ENCODE assay signal across 10 mouse cellular contexts in genomic region chr1:33672514-33672913, GRCm38 (mm10). TPM values are rescaled to one million over a fixed set of nuclear protein-coding genes. Genes with fewer than 3 reads are reported as not detected.
A peak's percentile ranks its signal among the peaks of the same experiment; 100 is the strongest.
DNase-seq lines count a peak whose midpoint lies in the region; ATAC-seq and TF ChIP-seq lines count a peak whose summit lies in the region.
"Had no signal": no experiment of that assay in that cellular context is flagged by ENCODE, and none has a peak within 500 bp of the region (broad histone marks: within the 10 kb centered on the region; RNA-seq: fewer than 3 reads in every experiment).

No protein-coding gene starts in this region.

- no peak overlapping the region for H3K4me3 ChIP-seq in forebrain, postnatal 0 days (ENCODE audit: low read depth, low read length)
- H3K4me3 ChIP-seq in forebrain, embryonic 10.5 days = no peak overlapping the region
- no peak overlapping the region for H3K4me3 ChIP-seq in midbrain, embryonic 11.5 days (ENCODE audit: low read depth, low read length)
- no peak overlapping the region for H3K4me3 ChIP-seq in midbrain, embryonic 16.5 days (ENCODE audit: low read depth, low read length)
- H3K4me3 ChIP-seq: hindbrain, embryonic 15.5 days; neural tube, embryonic 13.5 days had no signal

- H3K4me2 ChIP-seq in forebrain, postnatal 0 days (ENCODE audit: low read depth) = no peak overlapping the region
- H3K4me2 ChIP-seq in midbrain, embryonic 11.5 days = no peak overlapping the region
- H3K4me2 ChIP-seq in midbrain, embryonic 16.5 days (ENCODE audit: low read length) = no peak overlapping the region
- H3K4me2 ChIP-seq: hindbrain, embryonic 15.5 days; neural tube, embryonic 13.5 days had no signal

- no peaks in the 10 kb centered on the region for H3K4me1 ChIP-seq in forebrain, postnatal 0 days (ENCODE audit: insufficient read depth)
- H3K4me1 ChIP-seq in forebrain, embryonic 10.5 days = peaks cover 16% of the 10 kb centered on the region
- peaks cover 3% of the 10 kb centered on the region; the same call in 1 of the 2 replicates for H3K4me1 ChIP-seq in midbrain, embryonic 11.5 days (ENCODE audit: control insufficient read depth, insufficient read depth, low read length)
- 0 out of 2 replicates have a peak, but pooled peaks cover 6% of the 10 kb centered on the region for H3K4me1 ChIP-seq in midbrain, embryonic 16.5 days (ENCODE audit: control insufficient read depth, insufficient read depth, low read length)

- H3K27me3 ChIP-seq in forebrain, postnatal 0 days (ENCODE audit: insufficient read depth, low read length) = no peaks in the 10 kb centered on the region
- H3K27me3 ChIP-seq in forebrain, embryonic 10.5 days (ENCODE audit: poor library complexity, severe bottlenecking) = no peaks in the 10 kb centered on the region
- no peaks in the 10 kb centered on the region for H3K27me3 ChIP-seq in midbrain, embryonic 11.5 days (ENCODE audit: control insufficient read depth, insufficient read depth, low read length)
- H3K27me3 ChIP-seq in midbrain, embryonic 16.5 days (ENCODE audit: control insufficient read depth, insufficient read depth, low read depth, low read length) = no peaks in the 10 kb centered on the region
- H3K27me3 ChIP-seq: hindbrain, embryonic 15.5 days; neural tube, embryonic 13.5 days had no signal

- intact Hi-C loops in left cerebral cortex, postnatal 14 days (cut with DNase I) = loop anchor here (5.0 kb wide), 1 partner anchor 50 kb away; no protein-coding TSS in a partner anchor

- H3K27ac ChIP-seq in forebrain, postnatal 0 days (ENCODE audit: low read depth, low read length) = no peak overlapping the region
- no peak overlapping the region for H3K27ac ChIP-seq in forebrain, embryonic 10.5 days
- no peak overlapping the region for H3K27ac ChIP-seq in midbrain, embryonic 11.5 days (ENCODE audit: low read depth, low read length)
- no peak overlapping the region for H3K27ac ChIP-seq in midbrain, embryonic 16.5 days (ENCODE audit: low read length)
- H3K27ac ChIP-seq: hindbrain, embryonic 15.5 days; neural tube, embryonic 13.5 days had no signal

- H3K36me3 ChIP-seq in forebrain, postnatal 0 days (ENCODE audit: insufficient read depth) = no peaks in the 10 kb centered on the region
- peaks cover 8% of the 10 kb centered on the region for H3K36me3 ChIP-seq in forebrain, embryonic 10.5 days (replicated peaks)
- H3K36me3 ChIP-seq in midbrain, embryonic 11.5 days (ENCODE audit: control insufficient read depth, insufficient read depth, low read length) = no peaks in the 10 kb centered on the region
- H3K36me3 ChIP-seq in midbrain, embryonic 16.5 days (ENCODE audit: control insufficient read depth, insufficient read depth, low read length) = no peaks in the 10 kb centered on the region
- H3K36me3 ChIP-seq: hindbrain, embryonic 15.5 days; neural tube, embryonic 13.5 days had no signal

- no peak overlapping the region for H3K9ac ChIP-seq in forebrain, postnatal 0 days
- H3K9ac ChIP-seq in midbrain, embryonic 11.5 days (ENCODE audit: low read length) = no peak overlapping the region
- no peak overlapping the region for H3K9ac ChIP-seq in midbrain, embryonic 16.5 days (ENCODE audit: low read depth, low read length)
- H3K9ac ChIP-seq: hindbrain, embryonic 15.5 days; neural tube, embryonic 13.5 days had no signal

- no peak for ATAC-seq in forebrain, postnatal 0 days
- ATAC-seq in midbrain, embryonic 11.5 days (ENCODE audit: low FRiP score) = no peak
- no peak for ATAC-seq in midbrain, embryonic 16.5 days

- DNase-seq in forebrain, postnatal 0 days = peak; percentile 70
- no peak for DNase-seq in forebrain, embryonic 10.5 days (ENCODE audit: extremely low spot score, low spot score)
- DNase-seq in midbrain, embryonic 11.5 days (ENCODE audit: low spot score, missing footprints) = peak; percentile 87
- DNase-seq in cerebellum, postnatal 25 days = peak; percentile 40 to 71
- DNase-seq in left cerebral cortex, postnatal 14 days (ENCODE audit: low spot score in 2 of 2) = peak; percentile 54 to 56
- DNase-seq in retina, embryonic 14.5 days (ENCODE audit: low spot score) = peak; percentile 70
- no peak for DNase-seq in c-Kit-positive CD71-positive TER-119-positive erythroid progenitor cells, embryonic 14.5 days (ENCODE audit: low spot score)

- TF ChIP-seq CTCF in forebrain, postnatal 0 days (IDR thresholded peaks at IDR 0.05; ENCODE audit: low read depth) = peak; percentile 68

- WGBS in forebrain, postnatal 0 days = 29% methylated on average over 3 of the region's 3 CpGs
- 19% methylated on average over 3 of the region's 3 CpGs for WGBS in forebrain, embryonic 10.5 days
- 27% methylated on average over 3 of the region's 3 CpGs for WGBS in midbrain, embryonic 11.5 days
- WGBS in midbrain, embryonic 16.5 days = 22% methylated on average over 3 of the region's 3 CpGs

- no peaks in the 10 kb centered on the region for H3K9me3 ChIP-seq in forebrain, postnatal 0 days (ENCODE audit: low read length)
- no peaks in the 10 kb centered on the region for H3K9me3 ChIP-seq in forebrain, embryonic 10.5 days
- H3K9me3 ChIP-seq in midbrain, embryonic 11.5 days (ENCODE audit: control insufficient read depth, low read length) = no peaks in the 10 kb centered on the region
- no peaks in the 10 kb centered on the region for H3K9me3 ChIP-seq in midbrain, embryonic 16.5 days (replicated peaks; ENCODE audit: control insufficient read depth, low read length, poor library complexity, severe bottlenecking)
- H3K9me3 ChIP-seq: hindbrain, embryonic 15.5 days; neural tube, embryonic 13.5 days had no signal

RNA-seq across cellular contexts. Expression of gene Prim2, which starts 2.9 kb away (rescaled TPM):
- total RNA-seq in forebrain, postnatal 0 days (2014; rRNA removed) = 26.9 and 33.4 TPM in 2 replicates
- polyA plus RNA-seq in forebrain, postnatal 0 days (2015; fragmentation: Nextera tagmentation; extraction: Ambion mirVana) = 17.8 and 18.3 TPM in 2 replicates
- 61.3 and 61.5 TPM in 2 replicates for polyA plus RNA-seq in forebrain, embryonic 10.5 days (2016; fragmentation: Nextera tagmentation; extraction: Ambion mirVana)
- polyA plus RNA-seq in midbrain, embryonic 11.5 days (2014; fragmentation: Nextera tagmentation; extraction: Ambion mirVana) = 55.0 and 57.7 TPM in 2 replicates
- polyA plus RNA-seq in midbrain, embryonic 16.5 days (2015; fragmentation: Nextera tagmentation; extraction: Ambion mirVana) = 21.4 and 22.9 TPM in 2 replicates
- 1 to 10 TPM; 5.6 to 6.0 TPM for total RNA-seq in left cerebral cortex, postnatal 14 days (2021)

RNA-seq across cellular contexts. Expression of gene Rab23, which starts 47.2 kb away (rescaled TPM):
- 9.0 and 13.8 TPM in 2 replicates for total RNA-seq in forebrain, postnatal 0 days (2014; rRNA removed)
- polyA plus RNA-seq in forebrain, postnatal 0 days (2015; fragmentation: Nextera tagmentation; extraction: Ambion mirVana) = 21.1 and 25.4 TPM in 2 replicates
- 31.1 and 34.8 TPM in 2 replicates for polyA plus RNA-seq in forebrain, embryonic 10.5 days (2016; fragmentation: Nextera tagmentation; extraction: Ambion mirVana)
- 28.2 and 28.6 TPM in 2 replicates for polyA plus RNA-seq in midbrain, embryonic 11.5 days (2014; fragmentation: Nextera tagmentation; extraction: Ambion mirVana)
- polyA plus RNA-seq in midbrain, embryonic 16.5 days (2015; fragmentation: Nextera tagmentation; extraction: Ambion mirVana) = 33.3 and 35.9 TPM in 2 replicates
- total RNA-seq in left cerebral cortex, postnatal 14 days (2021) = 10 to 100 TPM; 26.7 to 30.6 TPM

Comparison
In these comparisons a context has a peak if more than half of its experiments do, and no peak if none do; other contexts are left out.
1. DNase-seq: peak in forebrain, postnatal 0 days (single experiment), midbrain, embryonic 11.5 days (single experiment), cerebellum, postnatal 25 days (2 of 2), left cerebral cortex, postnatal 14 days (2 of 2) and retina, embryonic 14.5 days (single experiment); none in forebrain, embryonic 10.5 days (single experiment) and c-Kit-positive CD71-positive TER-119-positive erythroid progenitor cells, embryonic 14.5 days (single experiment).